Mouse (Mus musculus) left cerebral cortex, adult 8-10 months (tissue): ENCODE results near the gene Ier2. TPM values are rescaled to one million over a fixed set of nuclear protein-coding genes. Genes with fewer than 3 reads are reported as not detected.

Source experiments
- DNase-seq, 2 experiments: peaks; one replicate each; pipeline ENCODE4 v3.0.0; 2022; ENCODE audit warnings: low spot score in 2 of 2
- total RNA-seq, 4 experiments: library from RNA; stranded (reverse); gene quantifications; 2 replicates each; pipeline ENCODE4 v1.2.4; 2022

Gene Ier2
- 10 to 100 TPM in 2 of 4 experiments, 1 to 10 TPM in 2; 5.9 to 15.8 (median 8.9) TPM for total RNA-seq

GRCm38 (mm10) chr8:84662581-84663065, at the start of gene Ier2:
TSS of gene Ier2 (minus strand) at chr8:84662852.
- peak; percentile 90 to 91 for DNase-seq

GRCm38 (mm10) chr8:84711933-84712758, 49.5 kb upstream of the Ier2 start:
- no peak for DNase-seq

GRCm38 (mm10) chr8:84711312-84711711, 48.7 kb upstream of the Ier2 start:
- DNase-seq, result no peak

GRCm38 (mm10) chr8:84709931-84710330, 47.3 kb upstream of the Ier2 start:
- DNase-seq, result no peak

- DNase-seq, result peak; percentile 82 to 85
These were observed 46.3 kb upstream of the Ier2 start for GRCm38 (mm10) chr8:84708774-84709475.

- DNase-seq, result no peak
These were observed 45.5 kb upstream of the Ier2 start for GRCm38 (mm10) chr8:84708071-84708541.

GRCm38 (mm10) chr8:84707267-84707883, 44.7 kb upstream of the Ier2 start:
- no peak for DNase-seq

GRCm38 (mm10) chr8:84706610-84707266, 44.1 kb upstream of the Ier2 start:
- DNase-seq, result no peak

- DNase-seq, result no peak
These were observed 43.3 kb upstream of the Ier2 start for GRCm38 (mm10) chr8:84705960-84706359.

GRCm38 (mm10) chr8:84704867-84705831, 42.5 kb upstream of the Ier2 start:
- DNase-seq, result no peak

GRCm38 (mm10) chr8:84704356-84704755, 41.7 kb upstream of the Ier2 start:
- no peak for DNase-seq

GRCm38 (mm10) chr8:84703466-84704249, 41.0 kb upstream of the Ier2 start:
- peak in 1 of 2 experiments; percentile 16 for DNase-seq

- DNase-seq, result peak in 1 of 2 experiments; percentile 12
These were observed 40.4 kb upstream of the Ier2 start for GRCm38 (mm10) chr8:84702963-84703465.

- no peak for DNase-seq
These were observed 39.9 kb upstream of the Ier2 start for GRCm38 (mm10) chr8:84702561-84702960.

GRCm38 (mm10) chr8:84700941-84701911, 38.6 kb upstream of the Ier2 start, which contains the start of gene Lyl1:
TSS of gene Lyl1 (plus strand) at chr8:84701457.
- DNase-seq, result peak in 1 of 2 experiments; percentile 24

GRCm38 (mm10) chr8:84700526-84700925, 37.9 kb upstream of the Ier2 start:
- no peak for DNase-seq

- DNase-seq, result peak in 1 of 2 experiments; percentile 57
These were observed 37.2 kb upstream of the Ier2 start for GRCm38 (mm10) chr8:84699861-84700322.
